Mouse (Mus musculus) limb, embryonic 13.5 days (tissue): ENCODE data around the gene Dlg2. TPM values are rescaled to one million over a fixed set of nuclear protein-coding genes. Genes with fewer than 3 reads are reported as not detected.

Experiments used
- ATAC-seq: fragments of 200-750 bp; cut with Nextera tagmentation; 2 replicates; pipeline ENCODE4 v1.8.0; 2017; ENCODE audit warnings: low read depth, moderate number of reproducible peaks, moderate TSS enrichment; ENCODE audit not compliant: low FRiP score
- H3K27ac ChIP-seq: fragments of 300-500 bp; sonication (generic); 2 replicates; pipeline ENCODE4 v1.5.1; 2015; ENCODE audit warnings: inconsistent platforms, mild to moderate bottlenecking, moderate library complexity
- H3K27me3 ChIP-seq: fragments of 300-500 bp; sonication (generic); 2 replicates; pipeline ENCODE4 v1.6.1; 2015; ENCODE audit warnings: mild to moderate bottlenecking, inconsistent platforms
- H3K36me3 ChIP-seq: fragments of 300-500 bp; sonication (generic); 2 replicates; pipeline ENCODE4 v1.6.1; 2015; ENCODE audit warnings: inconsistent platforms, mild to moderate bottlenecking, moderate library complexity
- H3K4me1 ChIP-seq: fragments of 300-500 bp; sonication (generic); 2 replicates; pipeline ENCODE4 v1.6.1; 2015; ENCODE audit warnings: inconsistent platforms
- H3K4me2 ChIP-seq: fragments of 300-500 bp; sonication (generic); replicated peaks from 2 replicates; pipeline ENCODE4 v1.6.1; 2015; ENCODE audit warnings: inconsistent platforms, mild to moderate bottlenecking, moderate library complexity
- H3K4me3 ChIP-seq: fragments of 300-500 bp; sonication (generic); 2 replicates; pipeline ENCODE4 v1.5.1; 2015; ENCODE audit warnings: moderate library complexity, mild to moderate bottlenecking, inconsistent platforms
- H3K9ac ChIP-seq: fragments of 300-500 bp; sonication (generic); 2 replicates; pipeline ENCODE4 v1.6.1; 2015; ENCODE audit warnings: mild to moderate bottlenecking, inconsistent platforms
- H3K9me3 ChIP-seq: fragments of 300-500 bp; sonication (generic); 2 replicates; pipeline ENCODE4 v1.6.1; 2016; ENCODE audit warnings: inconsistent platforms
- WGBS: fragments of 180-500 bp; shearing (Covaris S2); methylation state at CpG from one replicate; pipeline ENCODE4 v1.1.7; 2015; 5-methylcytosine and 5-hydroxymethylcytosine counted together
- polyA plus RNA-seq: library from polyadenylated mRNA; unstranded; fragments of >200 nt; fragmentation: Nextera tagmentation; extraction: Ambion mirVana; gene quantifications from 2 replicates; pipeline ENCODE4 v1.2.1, GENCODE M21; 2015

Dlg2 gene
- polyA plus RNA-seq, 1 experiment from 2014 or later, result 4.2 TPM

DNA sequence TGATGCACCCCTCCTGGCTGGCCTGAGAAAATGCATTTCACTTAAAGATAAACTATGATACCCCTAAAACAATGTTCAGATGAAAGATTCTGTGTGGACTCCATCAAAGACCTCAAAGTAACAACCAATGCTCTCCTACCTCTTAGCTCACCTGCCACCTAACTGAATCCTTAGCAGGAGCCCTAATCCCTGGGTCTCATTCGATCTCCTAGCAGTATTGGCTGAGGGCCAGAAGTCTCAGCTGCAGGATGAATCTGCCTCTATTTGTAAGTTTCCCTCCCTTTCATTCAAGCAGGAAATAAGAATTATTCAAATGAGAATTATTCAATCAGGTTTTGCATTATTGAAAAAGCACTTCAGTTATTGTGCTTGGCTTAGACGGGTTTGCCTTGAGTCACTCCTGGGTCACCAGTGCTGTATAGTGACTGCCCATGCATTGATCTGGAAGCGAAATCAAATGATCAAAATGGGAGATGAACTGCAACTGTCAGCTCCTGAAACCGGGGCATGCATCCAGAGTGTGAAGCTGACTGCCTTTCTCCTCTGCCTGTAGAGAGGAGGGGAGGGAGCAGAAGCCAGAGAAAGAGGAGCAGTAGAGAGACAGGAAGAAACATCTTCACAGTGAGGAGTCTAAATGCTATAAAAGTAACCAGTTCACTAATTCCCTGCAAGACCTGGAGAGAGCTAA, 1924.7 kb downstream of the Dlg2 start:
- no peaks in the 10 kb centered on the region for H3K36me3 ChIP-seq
- 72% methylated on average over 4 of the region's 4 CpGs for WGBS
- H3K4me3 ChIP-seq, result no peak overlapping the region
- H3K9me3 ChIP-seq, result no peaks in the 10 kb centered on the region
- no peak for ATAC-seq
- no peak overlapping the region for H3K9ac ChIP-seq
- no peak overlapping the region for H3K4me2 ChIP-seq
- H3K27ac ChIP-seq, result no peak overlapping the region
- no peaks in the 10 kb centered on the region for H3K27me3 ChIP-seq
- no peaks in the 10 kb centered on the region for H3K4me1 ChIP-seq

- no peak overlapping the region for H3K4me2 ChIP-seq
Measured at GRCm38 (mm10) chr7:92408479-92408878, 1932.0 kb downstream of the Dlg2 start.

DNA sequence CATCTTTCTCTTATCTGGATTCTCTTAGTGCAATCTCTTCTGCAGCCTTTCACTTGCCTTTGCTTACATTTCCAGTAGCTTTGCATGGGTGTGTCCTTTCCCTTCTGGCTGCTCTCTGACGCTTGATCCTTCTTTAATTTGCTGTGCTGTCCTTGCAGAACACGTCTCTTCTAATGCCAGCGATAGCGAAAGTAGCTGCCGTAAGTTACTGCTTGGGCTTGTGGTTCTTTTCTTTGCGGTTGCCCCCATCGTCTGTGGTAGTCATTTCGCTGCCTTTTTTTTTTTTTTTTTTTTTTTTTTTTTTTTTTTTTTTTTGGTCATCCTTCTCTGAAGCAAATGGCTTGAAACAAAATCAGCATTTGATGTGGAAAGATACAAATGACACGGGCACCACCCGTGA, 1944.0 kb downstream of the Dlg2 start:
- WGBS, result 78% methylated on average over 10 of the region's 10 CpGs
- no peak overlapping the region for H3K9ac ChIP-seq
- H3K36me3 ChIP-seq, result no peaks in the 10 kb centered on the region
- no peak overlapping the region for H3K27ac ChIP-seq
- no peaks in the 10 kb centered on the region for H3K27me3 ChIP-seq
- H3K9me3 ChIP-seq, result no peaks in the 10 kb centered on the region
- H3K4me3 ChIP-seq, result no peak overlapping the region
- ATAC-seq, result no peak
- 0 out of 2 replicates have a peak, but pooled peaks cover 4% of the 10 kb centered on the region for H3K4me1 ChIP-seq
- no peak overlapping the region for H3K4me2 ChIP-seq

More at GRCm38 (mm10) chr7:92408479-92408878, 1932.0 kb downstream of the Dlg2 start:
- H3K9ac ChIP-seq, result no peak overlapping the region
- H3K4me1 ChIP-seq, result no peaks in the 10 kb centered on the region
- no peak overlapping the region for H3K27ac ChIP-seq
- no peaks in the 10 kb centered on the region for H3K9me3 ChIP-seq
- H3K4me3 ChIP-seq, result no peak overlapping the region
- H3K27me3 ChIP-seq, result no peaks in the 10 kb centered on the region
- no peak for ATAC-seq
- WGBS, result 65% methylated on average over 5 of the region's 5 CpGs
- H3K36me3 ChIP-seq, result no peaks in the 10 kb centered on the region

GRCm38 (mm10) chr7:92423017-92423416, 1946.5 kb downstream of the Dlg2 start:
- Histone ChIP-seq H3K36me3 (no peaks in the 10 kb centered on the region), H3K9me3 (no peaks in the 10 kb centered on the region), H3K4me1 (peaks cover 5% of the 10 kb centered on the region; the same call in 1 of the 2 replicates), H3K27me3 (no peaks in the 10 kb centered on the region), H3K4me2 (no peak overlapping the region), H3K9ac (no peak overlapping the region), H3K4me3 (no peak overlapping the region), H3K27ac (no peak overlapping the region)
- no peak for ATAC-seq
- WGBS, result 94% methylated on average over 3 of the region's 3 CpGs

DNA sequence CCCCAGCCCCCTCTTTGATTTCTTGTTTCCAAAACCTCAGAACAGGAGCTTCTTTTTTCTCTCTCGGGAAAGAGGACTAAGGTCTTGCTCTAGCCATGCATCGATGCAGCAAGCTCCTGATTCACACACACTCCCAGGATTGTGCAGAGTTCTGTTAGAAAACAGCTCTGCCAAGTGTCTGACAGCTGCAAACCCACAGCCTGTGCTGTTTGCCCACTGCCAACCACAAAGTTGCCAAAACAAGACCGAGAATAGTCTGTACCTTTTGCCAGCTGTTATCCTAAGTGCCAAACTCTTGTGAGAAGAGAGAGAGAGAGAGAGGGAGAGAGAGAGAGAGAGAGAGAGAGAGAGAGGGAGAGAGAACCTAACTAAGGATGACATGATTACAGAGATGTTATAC, 1948.2 kb downstream of the Dlg2 start:
- H3K4me3 ChIP-seq, result no peak overlapping the region
- H3K9me3 ChIP-seq, result no peaks in the 10 kb centered on the region
- peaks cover 5% of the 10 kb centered on the region; the same call in 1 of the 2 replicates for H3K4me1 ChIP-seq
- WGBS, result 82% methylated on average over 3 of the region's 3 CpGs
- H3K27me3 ChIP-seq, result no peaks in the 10 kb centered on the region
- ATAC-seq, result no peak
- no peak overlapping the region for H3K9ac ChIP-seq
- H3K27ac ChIP-seq, result no peak overlapping the region
- no peak overlapping the region for H3K4me2 ChIP-seq
- no peaks in the 10 kb centered on the region for H3K36me3 ChIP-seq

DNA sequence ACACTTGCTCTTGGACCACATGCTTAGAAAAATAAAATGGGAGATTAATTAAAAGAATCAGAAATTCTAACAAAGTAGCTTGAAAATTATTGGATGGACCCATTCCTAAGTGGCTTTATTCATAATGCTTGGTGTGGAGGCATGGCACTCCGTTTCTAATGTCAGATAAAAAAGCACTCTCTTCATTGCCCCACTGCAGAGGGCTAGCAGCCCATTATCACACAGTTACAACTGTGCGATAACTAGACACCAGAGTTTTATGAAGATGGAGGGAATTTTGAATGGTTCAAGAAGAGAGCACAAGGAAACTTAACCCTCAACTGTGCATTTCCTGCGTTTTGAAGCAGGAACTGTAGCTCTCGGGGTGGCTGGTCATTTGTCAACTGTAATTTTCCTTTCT, 1950.8 kb downstream of the Dlg2 start:
- Histone ChIP-seq H3K9me3 (no peaks in the 10 kb centered on the region), H3K4me1 (peaks cover 5% of the 10 kb centered on the region; the same call in 1 of the 2 replicates), H3K36me3 (no peaks in the 10 kb centered on the region), H3K9ac (no peak overlapping the region), H3K27ac (no peak overlapping the region), H3K4me2 (no peak overlapping the region), H3K27me3 (no peaks in the 10 kb centered on the region), H3K4me3 (no peak overlapping the region)
- 65% methylated on average over 4 of the region's 4 CpGs for WGBS
- no peak for ATAC-seq

DNA sequence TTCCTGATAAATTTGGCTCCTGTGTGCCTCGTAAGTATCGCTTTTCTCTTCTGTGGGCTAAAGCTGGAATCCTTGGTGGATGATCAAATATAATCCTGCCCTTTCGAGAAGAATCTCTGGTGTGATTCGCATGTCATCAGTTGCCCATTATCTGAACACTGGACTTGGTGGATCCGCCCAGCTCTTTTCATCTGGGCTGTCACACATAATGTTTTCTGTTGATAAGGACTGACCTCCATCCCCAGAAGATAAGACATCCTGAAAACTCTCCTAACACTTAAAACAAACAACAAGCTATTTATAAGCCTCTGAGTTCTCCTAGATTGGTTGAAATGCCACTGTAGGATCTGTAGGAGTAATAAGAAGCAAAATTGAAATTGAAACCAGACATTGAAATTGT, 1952.2 kb downstream of the Dlg2 start:
- no peak overlapping the region for H3K4me3 ChIP-seq
- no peak for ATAC-seq
- H3K4me1 ChIP-seq, result peaks cover 5% of the 10 kb centered on the region; the same call in 1 of the 2 replicates
- WGBS, result 81% methylated on average over 5 of the region's 5 CpGs
- H3K27ac ChIP-seq, result no peak overlapping the region
- H3K9ac ChIP-seq, result no peak overlapping the region
- no peaks in the 10 kb centered on the region for H3K36me3 ChIP-seq
- H3K9me3 ChIP-seq, result no peaks in the 10 kb centered on the region
- H3K27me3 ChIP-seq, result no peaks in the 10 kb centered on the region
- no peak overlapping the region for H3K4me2 ChIP-seq

DNA sequence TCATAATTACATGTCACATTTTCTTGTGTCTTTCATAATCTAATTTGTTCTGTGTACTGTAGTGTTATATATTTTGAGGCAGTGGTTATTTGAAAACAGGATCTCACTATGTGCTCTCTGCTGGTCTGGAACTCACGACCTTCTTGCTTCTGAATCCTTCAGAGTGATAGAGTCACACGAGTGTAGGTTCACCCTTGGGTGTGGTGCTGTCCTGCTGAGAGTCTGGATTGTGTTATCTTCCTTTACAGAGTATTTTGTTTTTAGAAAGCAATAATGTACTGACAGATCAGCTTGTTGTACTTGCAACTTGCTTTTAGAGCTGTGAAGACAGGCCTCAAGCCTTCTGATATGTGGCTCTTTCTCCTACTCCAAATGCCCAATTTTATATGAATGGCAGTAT, 1953.8 kb downstream of the Dlg2 start:
- 65% methylated on average over 2 of the region's 2 CpGs for WGBS
- H3K36me3 ChIP-seq, result no peaks in the 10 kb centered on the region
- no peak overlapping the region for H3K4me2 ChIP-seq
- no peak overlapping the region for H3K9ac ChIP-seq
- no peaks in the 10 kb centered on the region for H3K27me3 ChIP-seq
- H3K4me3 ChIP-seq, result no peak overlapping the region
- no peaks in the 10 kb centered on the region for H3K9me3 ChIP-seq
- no peak for ATAC-seq
- peaks cover 5% of the 10 kb centered on the region; the same call in 1 of the 2 replicates for H3K4me1 ChIP-seq
- no peak overlapping the region for H3K27ac ChIP-seq

DNA sequence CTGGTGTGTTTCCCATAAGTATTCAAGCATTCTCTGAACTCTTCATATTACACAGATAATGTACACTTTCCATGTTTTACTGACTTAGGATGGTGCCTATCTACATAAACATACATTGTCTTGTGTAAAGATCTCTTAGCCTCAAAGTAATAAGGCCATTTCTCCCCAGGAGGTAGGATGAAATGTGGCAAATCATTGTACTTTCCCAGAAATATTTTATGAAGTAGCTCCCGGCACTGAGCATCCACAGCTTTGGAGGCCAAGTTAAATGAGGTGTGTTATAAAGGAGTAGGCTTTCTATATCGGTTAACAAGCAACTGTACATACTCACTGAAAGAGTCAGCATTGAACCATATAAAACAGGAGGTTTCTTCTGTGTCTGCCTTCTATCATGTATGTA, 1960.7 kb downstream of the Dlg2 start:
- no peaks in the 10 kb centered on the region for H3K4me1 ChIP-seq
- H3K27me3 ChIP-seq, result no peaks in the 10 kb centered on the region
- H3K27ac ChIP-seq, result no peak overlapping the region
- H3K4me2 ChIP-seq, result no peak overlapping the region
- H3K9me3 ChIP-seq, result no peaks in the 10 kb centered on the region
- no peak for ATAC-seq
- H3K36me3 ChIP-seq, result no peaks in the 10 kb centered on the region
- H3K9ac ChIP-seq, result no peak overlapping the region
- no peak overlapping the region for H3K4me3 ChIP-seq
- WGBS, result 77% methylated on average over 2 of the region's 2 CpGs

DNA sequence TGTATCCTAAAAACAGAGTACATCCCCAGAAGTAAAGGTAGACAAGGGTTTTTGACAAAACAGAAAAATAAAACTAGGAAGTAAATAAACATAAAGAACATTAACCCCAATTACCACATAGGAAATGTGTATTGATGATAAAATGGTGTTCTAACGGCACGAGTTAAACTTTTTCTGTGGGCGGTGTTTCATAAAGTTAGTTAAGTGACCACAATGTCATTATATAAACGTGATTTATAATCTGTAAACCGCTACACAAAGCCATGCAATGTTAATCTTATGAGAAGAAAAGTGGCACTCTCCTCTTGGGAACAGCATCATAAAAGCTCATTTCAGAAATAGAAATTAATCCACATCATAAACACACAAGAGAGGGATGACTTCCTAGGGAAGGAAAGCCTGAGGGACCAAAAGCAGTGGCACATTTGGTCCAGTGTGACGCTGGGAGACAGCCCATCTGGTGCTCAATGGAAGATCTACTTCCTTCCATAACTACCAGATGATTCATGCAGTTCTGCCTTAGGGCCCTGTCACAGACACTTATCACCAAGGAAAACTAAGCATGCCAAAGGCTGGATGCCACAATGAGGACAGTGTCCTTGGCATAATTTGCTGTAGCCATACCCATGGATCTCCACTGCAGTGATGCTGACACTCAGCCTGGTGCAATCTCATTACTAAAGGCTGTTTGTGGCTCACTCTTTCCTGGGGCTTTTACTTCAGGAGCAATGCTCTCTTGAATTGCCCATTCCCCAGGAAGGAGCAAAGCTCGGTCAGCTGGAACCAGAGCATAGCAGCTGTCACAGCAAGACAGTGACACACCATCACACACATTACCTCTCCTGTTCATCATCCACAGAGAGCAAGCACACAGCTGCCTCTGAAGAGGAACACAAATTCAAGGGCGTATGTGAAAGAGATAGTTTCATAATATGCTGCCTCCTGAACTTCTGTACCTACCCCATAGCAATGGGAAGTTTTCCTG, 1963.3 kb downstream of the Dlg2 start:
- Histone ChIP-seq H3K36me3 (no peaks in the 10 kb centered on the region), H3K4me3 (no peak overlapping the region), H3K27ac (no peak overlapping the region), H3K27me3 (no peaks in the 10 kb centered on the region), H3K4me2 (no peak overlapping the region), H3K4me1 (no peaks in the 10 kb centered on the region), H3K9ac (no peak overlapping the region), H3K9me3 (no peaks in the 10 kb centered on the region)
- no peak for ATAC-seq
- 74% methylated on average over 8 of the region's 8 CpGs for WGBS

GRCm38 (mm10) chr7:92441611-92442010, 1965.1 kb downstream of the Dlg2 start:
- Histone ChIP-seq H3K27ac (no peak overlapping the region), H3K4me1 (no peaks in the 10 kb centered on the region), H3K4me3 (no peak overlapping the region), H3K36me3 (no peaks in the 10 kb centered on the region), H3K4me2 (no peak overlapping the region), H3K9ac (no peak overlapping the region), H3K27me3 (no peaks in the 10 kb centered on the region), H3K9me3 (no peaks in the 10 kb centered on the region)
- no peak for ATAC-seq

GRCm38 (mm10) chr7:92442082-92442481, 1965.6 kb downstream of the Dlg2 start:
- Histone ChIP-seq H3K9me3 (no peaks in the 10 kb centered on the region), H3K27ac (no peak overlapping the region), H3K27me3 (no peaks in the 10 kb centered on the region), H3K9ac (no peak overlapping the region), H3K4me2 (no peak overlapping the region), H3K4me1 (no peaks in the 10 kb centered on the region), H3K36me3 (no peaks in the 10 kb centered on the region), H3K4me3 (no peak overlapping the region)
- no peak for ATAC-seq
- WGBS, result 76% methylated on average over 4 of the region's 4 CpGs
